Mouse (Mus musculus): ENCODE measurements at regions not wholly inside any gene's neighbourhood (a gene's known extent, or its start where the extent isn't known, plus 50 kb on each side); places are given as distances from the start of the nearest gene placed in this dataset.

DNA sequence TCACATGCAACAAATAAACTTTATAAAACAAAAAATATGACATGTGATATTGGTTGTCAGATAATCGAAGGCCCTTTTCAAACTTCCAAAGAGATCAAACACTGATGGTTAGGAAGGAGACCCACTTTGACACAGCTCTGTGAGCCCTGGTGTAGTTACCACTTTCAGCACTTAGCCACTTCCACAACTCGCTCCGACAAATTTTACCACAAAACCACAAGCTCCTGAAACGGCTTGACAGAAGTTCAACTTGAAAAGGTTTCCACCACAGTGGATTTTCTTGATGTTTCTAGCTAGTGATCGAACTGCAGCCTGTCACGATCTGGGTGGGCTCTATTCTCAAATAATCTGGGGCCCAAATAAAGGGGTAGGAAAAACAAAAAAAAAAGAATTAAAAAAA is 742.2 kb upstream of the Zeb2 start:
- DNase-seq (ENCODE audit: low spot score) = no peak
- H3K4me3 ChIP-seq = no peak overlapping the region
- no peaks in the 10 kb centered on the region for H3K27me3 ChIP-seq (replicated peaks; ENCODE audit: low read depth, poor library complexity, severe bottlenecking)
- no peak overlapping the region for H3K27ac ChIP-seq (replicated peaks)
- H3K36me3 ChIP-seq (replicated peaks) = no peaks in the 10 kb centered on the region
- H3K9me3 ChIP-seq = no peaks in the 10 kb centered on the region
- no peaks in the 10 kb centered on the region for H3K4me1 ChIP-seq
- WGBS = 90% methylated on average over 6 of the region's 6 CpGs

DNA sequence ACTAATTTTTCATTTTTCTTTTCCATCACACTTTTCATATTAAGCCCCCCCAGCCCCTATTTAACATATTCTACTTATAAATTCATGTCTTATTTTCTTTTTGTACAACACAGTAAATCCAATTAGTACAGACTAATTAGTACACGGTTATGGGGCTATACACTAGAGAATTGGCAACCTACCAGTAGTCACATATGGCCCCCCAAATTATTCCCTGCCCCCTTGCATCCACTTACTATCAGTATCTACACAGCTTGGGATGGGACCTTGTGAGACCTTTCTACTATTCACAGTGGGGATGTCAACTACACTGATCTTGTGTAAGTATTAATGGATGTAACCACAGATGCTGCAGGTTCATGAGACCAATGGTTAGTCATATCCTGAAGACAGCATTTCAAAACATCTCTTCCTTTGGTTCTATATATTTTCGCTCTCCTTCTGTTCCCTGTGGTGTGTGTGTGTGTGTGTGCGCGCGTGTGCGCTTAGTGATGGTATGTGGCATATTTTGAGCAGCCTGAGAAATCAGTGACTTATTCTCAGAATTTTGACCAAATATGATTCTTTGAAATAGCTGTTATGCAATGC is 732.9 kb upstream of the Zeb2 start:
- H3K4me3 ChIP-seq = no peak overlapping the region
- H3K27me3 ChIP-seq (replicated peaks; ENCODE audit: low read depth, poor library complexity, severe bottlenecking) = no peaks in the 10 kb centered on the region
- no peaks in the 10 kb centered on the region for H3K4me1 ChIP-seq
- no peaks in the 10 kb centered on the region for H3K9me3 ChIP-seq
- no peak overlapping the region for H3K27ac ChIP-seq (replicated peaks)
- no peak for DNase-seq (ENCODE audit: low spot score)
- 95% methylated on average over 6 of the region's 6 CpGs for WGBS
- H3K36me3 ChIP-seq (replicated peaks) = no peaks in the 10 kb centered on the region

DNA sequence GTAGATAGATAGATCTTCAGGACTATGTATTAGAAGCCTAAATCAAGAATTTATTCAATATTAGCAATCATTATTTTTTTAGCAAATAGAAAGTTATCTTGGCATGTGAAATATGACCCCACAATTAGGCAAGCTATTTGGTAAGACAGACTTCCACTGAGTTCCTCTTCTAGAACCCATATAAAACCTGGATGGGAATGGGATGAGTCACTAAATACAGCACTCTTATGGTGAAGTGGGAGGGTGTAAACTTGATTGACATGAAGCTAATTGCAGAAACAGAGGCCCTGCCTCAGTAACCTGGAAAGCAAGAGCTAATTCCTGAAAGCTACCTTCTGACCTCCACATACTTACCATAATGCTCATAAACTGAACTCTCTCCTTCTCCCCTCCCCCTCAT is 723.2 kb upstream of the Zeb2 start:
- no peaks in the 10 kb centered on the region for H3K4me1 ChIP-seq
- DNase-seq (ENCODE audit: low spot score) = no peak
- H3K27ac ChIP-seq (replicated peaks) = no peak overlapping the region
- no peaks in the 10 kb centered on the region for H3K9me3 ChIP-seq
- H3K36me3 ChIP-seq (replicated peaks) = no peaks in the 10 kb centered on the region
- H3K4me3 ChIP-seq = no peak overlapping the region
- H3K27me3 ChIP-seq (replicated peaks; ENCODE audit: low read depth, poor library complexity, severe bottlenecking) = no peaks in the 10 kb centered on the region

DNA sequence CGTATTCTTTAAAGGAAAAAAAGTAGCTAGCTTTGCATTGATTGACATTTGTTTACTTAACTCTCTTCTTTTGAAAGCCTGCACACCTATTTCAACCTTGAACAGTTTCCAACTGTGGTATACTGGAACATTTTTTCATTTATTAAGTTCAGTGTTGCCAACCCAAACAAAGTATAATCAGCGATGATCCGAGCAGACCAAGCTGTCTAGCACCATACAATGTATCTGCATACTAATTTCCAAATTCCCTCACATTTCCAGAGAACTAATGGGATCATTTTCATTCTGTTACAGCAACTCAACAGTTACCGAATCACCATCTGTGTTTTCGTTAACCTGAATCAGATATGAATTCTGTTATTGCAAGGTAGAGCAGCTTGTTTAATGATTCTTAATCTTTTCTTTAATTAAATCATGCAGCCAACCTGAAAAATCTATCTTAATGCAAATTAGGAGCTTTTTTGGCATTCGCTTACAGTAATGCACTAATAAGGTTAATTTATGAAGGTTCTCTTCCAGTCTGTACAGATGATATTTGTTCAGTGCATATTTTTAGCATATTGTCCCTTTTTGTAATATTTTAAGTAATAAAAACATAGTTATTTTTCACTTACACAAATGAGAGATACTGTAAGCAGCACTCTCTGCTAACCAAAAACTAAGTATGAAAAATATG is 719.5 kb upstream of the Zeb2 start:
- H3K4me1 ChIP-seq = no peaks in the 10 kb centered on the region
- no peak for DNase-seq (ENCODE audit: low spot score)
- H3K27me3 ChIP-seq (replicated peaks; ENCODE audit: low read depth, poor library complexity, severe bottlenecking) = no peaks in the 10 kb centered on the region
- no peak overlapping the region for H3K27ac ChIP-seq (replicated peaks)
- no peaks in the 10 kb centered on the region for H3K9me3 ChIP-seq
- no peaks in the 10 kb centered on the region for H3K36me3 ChIP-seq (replicated peaks)
- H3K4me3 ChIP-seq = no peak overlapping the region
- 86% methylated on average over 6 of the region's 6 CpGs for WGBS

DNA sequence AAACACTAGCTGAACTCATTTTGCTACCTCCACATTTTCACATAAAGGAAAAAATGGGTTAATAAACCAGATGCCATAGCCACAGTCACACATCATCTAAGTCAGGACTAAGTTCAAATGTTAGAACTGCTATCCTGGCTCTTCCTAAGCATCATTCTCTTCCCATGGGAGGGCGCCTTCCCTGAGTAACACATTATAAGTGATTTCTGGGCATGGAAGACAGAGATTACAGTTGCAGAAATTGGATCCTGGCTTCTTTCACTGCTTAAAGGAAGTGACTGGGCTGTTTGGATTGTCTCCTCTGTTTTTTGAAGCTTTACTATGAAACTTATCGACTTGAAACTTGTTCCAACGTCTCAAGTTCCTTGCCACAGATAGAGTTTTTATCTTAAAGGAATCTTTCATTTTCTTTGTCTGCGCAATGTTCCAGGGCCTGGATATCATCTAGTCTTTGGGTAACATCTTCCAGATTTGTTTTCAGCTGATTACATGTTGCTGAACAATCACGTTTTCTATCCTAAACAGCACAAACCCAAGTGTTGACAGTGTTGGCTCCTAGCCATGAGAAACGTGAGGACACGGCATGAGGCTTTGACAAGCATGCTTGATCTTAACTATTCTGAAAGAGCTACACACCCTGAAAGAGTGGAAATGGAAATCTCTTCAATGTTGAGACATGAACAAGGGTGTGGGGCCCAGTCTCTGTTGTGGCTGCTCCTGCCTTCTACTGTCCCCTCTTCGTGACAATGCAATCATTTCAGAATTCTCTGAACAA is 700.9 kb upstream of the Zeb2 start:
- Histone ChIP-seq H3K9me3 (no peaks in the 10 kb centered on the region), H3K4me1 (no peaks in the 10 kb centered on the region), H3K4me3 (no peak overlapping the region), H3K36me3 (replicated peaks) (no peaks in the 10 kb centered on the region), H3K27me3 (replicated peaks; ENCODE audit: low read depth, poor library complexity, severe bottlenecking) (no peaks in the 10 kb centered on the region), H3K27ac (replicated peaks) (no peak overlapping the region)
- no peak for DNase-seq (ENCODE audit: low spot score)
- 85% methylated on average over 8 of the region's 8 CpGs for WGBS

DNA sequence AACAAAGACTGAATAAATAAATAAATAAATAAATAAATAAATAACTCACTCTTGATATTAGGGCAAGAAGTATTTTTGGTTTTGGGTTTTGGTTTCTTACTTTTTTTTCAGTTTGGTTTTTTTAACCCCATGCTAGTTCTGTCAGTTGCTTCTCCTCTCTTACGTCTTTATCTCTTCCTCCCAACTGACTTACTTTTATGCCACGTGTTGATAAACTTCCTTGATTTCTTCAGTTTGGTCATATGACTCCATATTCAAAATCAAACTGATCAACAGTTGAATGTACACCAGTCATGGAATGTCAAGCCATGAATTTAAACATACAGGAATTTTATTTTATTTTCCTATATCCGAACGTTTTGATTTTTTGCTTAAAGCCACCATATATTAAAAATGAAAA is 697.5 kb upstream of the Zeb2 start:
- 90% methylated on average over 4 of the region's 4 CpGs for WGBS
- H3K9me3 ChIP-seq = no peaks in the 10 kb centered on the region
- no peak overlapping the region for H3K27ac ChIP-seq (replicated peaks)
- no peaks in the 10 kb centered on the region for H3K27me3 ChIP-seq (replicated peaks; ENCODE audit: low read depth, poor library complexity, severe bottlenecking)
- H3K36me3 ChIP-seq (replicated peaks) = no peaks in the 10 kb centered on the region
- H3K4me3 ChIP-seq = no peak overlapping the region
- no peak for DNase-seq (ENCODE audit: low spot score)
- H3K4me1 ChIP-seq = no peaks in the 10 kb centered on the region

DNA sequence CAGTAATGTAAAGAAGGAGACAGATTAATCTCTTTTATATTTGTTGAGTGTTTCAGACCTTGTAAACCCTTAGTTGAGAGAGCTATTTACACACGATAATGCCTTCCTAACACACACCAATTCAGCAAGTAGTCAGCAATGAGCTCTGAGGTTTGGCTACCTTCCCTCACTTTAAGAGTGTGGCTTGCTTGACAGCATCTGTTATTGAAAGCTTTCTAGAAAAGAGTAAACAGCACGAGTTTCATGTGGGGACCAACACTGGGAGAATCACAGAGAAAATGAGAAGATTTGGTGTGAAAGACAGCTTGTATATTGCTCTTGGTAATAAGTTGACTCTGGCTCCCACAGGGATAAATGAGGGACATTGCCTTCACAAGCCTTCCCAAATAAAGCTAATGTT is 688.1 kb upstream of the Zeb2 start:
- 71% methylated on average over 2 of the region's 2 CpGs for WGBS
- no peaks in the 10 kb centered on the region for H3K36me3 ChIP-seq (replicated peaks)
- no peak overlapping the region for H3K27ac ChIP-seq (replicated peaks)
- H3K4me3 ChIP-seq = no peak overlapping the region
- no peak for DNase-seq (ENCODE audit: low spot score)
- H3K4me1 ChIP-seq = no peaks in the 10 kb centered on the region
- H3K27me3 ChIP-seq (replicated peaks; ENCODE audit: low read depth, poor library complexity, severe bottlenecking) = no peaks in the 10 kb centered on the region
- no peaks in the 10 kb centered on the region for H3K9me3 ChIP-seq

DNA sequence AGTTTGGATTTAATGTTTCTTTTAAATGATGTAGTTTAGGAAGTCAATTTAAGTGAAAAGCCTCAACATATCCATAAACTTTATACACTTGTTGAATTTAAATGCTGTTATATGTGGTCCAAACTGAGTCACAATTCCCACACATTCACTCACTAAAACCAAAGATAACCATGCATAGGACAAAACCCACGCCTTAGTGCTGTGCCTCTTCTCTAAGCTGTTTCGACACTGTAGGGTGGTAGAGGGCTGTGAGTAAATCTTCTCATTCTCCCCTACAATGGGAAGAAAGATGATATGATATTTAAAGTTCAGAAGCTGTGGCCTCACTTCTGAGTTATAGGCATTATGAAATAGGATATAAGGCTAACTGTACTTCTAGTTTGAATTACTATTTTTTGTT is 682.9 kb upstream of the Zeb2 start:
- no peak for DNase-seq (ENCODE audit: low spot score)
- Histone ChIP-seq H3K9me3 (no peaks in the 10 kb centered on the region), H3K27me3 (replicated peaks; ENCODE audit: low read depth, poor library complexity, severe bottlenecking) (no peaks in the 10 kb centered on the region), H3K4me3 (no peak overlapping the region), H3K27ac (replicated peaks) (no peak overlapping the region), H3K36me3 (replicated peaks) (no peaks in the 10 kb centered on the region), H3K4me1 (no peaks in the 10 kb centered on the region)
- 90% methylated on average over 2 of the region's 2 CpGs for WGBS

DNA sequence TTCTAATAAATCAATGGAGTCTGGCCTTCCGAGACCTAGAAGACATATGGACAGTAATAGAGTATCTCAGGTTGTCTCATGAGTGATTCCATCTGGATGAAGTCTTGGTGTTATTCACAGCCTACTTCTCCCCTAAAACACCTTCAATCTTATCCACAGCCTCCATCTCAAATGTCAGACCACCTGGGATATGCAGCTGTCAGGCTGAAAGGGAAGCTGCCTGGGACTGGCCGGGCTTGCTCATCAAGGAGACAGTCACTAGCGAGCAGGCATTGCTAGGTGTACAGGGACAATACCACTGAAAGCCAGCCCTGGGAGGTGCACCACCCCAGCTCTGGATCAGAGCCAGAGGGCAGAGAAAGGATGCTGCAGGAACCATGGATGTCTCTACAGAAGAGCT is 676.4 kb upstream of the Zeb2 start:
- Histone ChIP-seq H3K36me3 (replicated peaks) (no peaks in the 10 kb centered on the region), H3K4me1 (no peaks in the 10 kb centered on the region), H3K4me3 (no peak overlapping the region), H3K27ac (replicated peaks) (no peak overlapping the region), H3K27me3 (replicated peaks; ENCODE audit: low read depth, poor library complexity, severe bottlenecking) (no peaks in the 10 kb centered on the region), H3K9me3 (no peaks in the 10 kb centered on the region)
- DNase-seq (ENCODE audit: low spot score) = no peak
- 68% methylated on average over 3 of the region's 3 CpGs for WGBS

DNA sequence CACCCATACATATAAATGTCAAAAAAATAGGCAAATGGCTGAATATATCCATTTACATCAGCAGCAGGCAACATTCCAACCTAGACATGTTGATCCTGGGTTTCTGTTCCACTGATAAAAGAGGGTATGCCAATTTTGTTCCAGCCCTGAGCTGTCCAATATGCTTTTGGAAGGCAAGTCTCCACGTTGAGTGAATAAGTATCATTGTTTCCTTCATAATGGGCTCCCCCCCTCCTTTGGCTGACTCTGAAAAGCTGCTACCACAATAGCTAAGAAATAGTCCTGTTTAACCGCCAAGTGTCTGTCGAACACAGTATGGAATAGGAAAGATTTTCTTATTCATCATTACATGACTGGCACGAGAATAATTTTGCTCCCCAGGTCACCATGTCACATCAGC is 672.5 kb upstream of the Zeb2 start:
- no peaks in the 10 kb centered on the region for H3K36me3 ChIP-seq (replicated peaks)
- no peaks in the 10 kb centered on the region for H3K9me3 ChIP-seq
- 54% methylated on average over 4 of the region's 4 CpGs for WGBS
- no peak overlapping the region for H3K4me3 ChIP-seq
- peaks cover 11% of the 10 kb centered on the region for H3K4me1 ChIP-seq
- H3K27me3 ChIP-seq (replicated peaks; ENCODE audit: low read depth, poor library complexity, severe bottlenecking) = no peaks in the 10 kb centered on the region
- H3K27ac ChIP-seq (replicated peaks) = no peak overlapping the region
- DNase-seq (ENCODE audit: low spot score) = no peak

DNA sequence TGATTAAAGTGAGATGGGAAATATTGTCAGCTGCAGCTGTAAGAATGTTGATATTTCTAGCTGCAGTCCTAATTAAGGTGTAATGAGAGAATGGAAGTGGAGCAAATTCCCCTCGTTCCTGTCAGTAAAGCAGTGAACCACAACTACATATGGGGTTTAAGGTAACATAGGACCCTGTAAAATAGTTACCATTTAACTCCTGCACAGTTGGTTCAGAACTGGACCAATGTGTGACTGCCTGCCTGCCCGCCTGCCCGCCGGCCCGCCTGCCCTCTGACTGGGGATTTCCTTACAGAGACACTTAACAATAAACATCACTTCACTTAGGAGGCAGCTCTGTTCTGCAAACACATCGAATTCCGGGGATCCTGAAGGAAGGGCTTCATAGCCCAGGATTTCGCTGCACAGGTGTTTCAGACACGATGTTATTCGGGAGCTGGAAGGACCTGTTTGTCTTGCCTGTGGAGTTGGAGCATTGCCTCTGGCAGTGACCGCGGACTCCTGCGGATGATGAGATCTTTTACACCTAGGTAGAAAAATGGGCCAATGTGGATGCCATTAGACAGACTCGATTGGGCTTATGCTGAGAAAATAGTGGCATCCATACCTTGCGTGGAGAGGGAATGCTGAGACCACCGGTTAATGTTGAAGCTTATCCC is 670.7 kb upstream of the Zeb2 start:
- no peaks in the 10 kb centered on the region for H3K36me3 ChIP-seq (replicated peaks)
- H3K9me3 ChIP-seq = no peaks in the 10 kb centered on the region
- WGBS = 52% methylated on average over 16 of the region's 16 CpGs
- no peak overlapping the region for H3K4me3 ChIP-seq
- H3K4me1 ChIP-seq = peaks cover 17% of the 10 kb centered on the region
- DNase-seq (ENCODE audit: low spot score) = peak; percentile 48
- H3K27ac ChIP-seq (replicated peaks) = no peak overlapping the region
- H3K27me3 ChIP-seq (replicated peaks; ENCODE audit: low read depth, poor library complexity, severe bottlenecking) = no peaks in the 10 kb centered on the region

DNA sequence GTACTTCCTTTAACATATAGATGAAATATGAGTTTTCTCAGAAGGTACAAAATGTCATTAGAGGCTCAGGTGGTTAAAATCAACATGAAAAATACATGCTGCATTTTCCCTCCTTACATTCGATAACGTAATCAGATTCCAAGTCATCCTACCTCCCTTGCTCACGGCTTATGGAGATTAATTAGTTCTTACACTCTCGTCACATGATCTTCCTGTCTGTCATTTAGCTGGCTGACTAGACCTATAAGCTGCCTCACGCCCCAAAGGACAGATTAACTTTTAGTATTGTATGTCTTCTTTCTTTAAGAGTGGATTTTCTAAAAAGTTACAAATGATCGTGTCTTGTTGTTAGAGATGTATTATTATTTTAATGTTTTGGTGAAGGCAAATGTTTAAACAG is 669.6 kb upstream of the Zeb2 start:
- 59% methylated on average over 6 of the region's 6 CpGs for WGBS
- no peak for DNase-seq (ENCODE audit: low spot score)
- Histone ChIP-seq H3K27me3 (replicated peaks; ENCODE audit: low read depth, poor library complexity, severe bottlenecking) (no peaks in the 10 kb centered on the region), H3K4me3 (no peak overlapping the region), H3K9me3 (no peaks in the 10 kb centered on the region), H3K36me3 (replicated peaks) (no peaks in the 10 kb centered on the region), H3K4me1 (peaks cover 17% of the 10 kb centered on the region), H3K27ac (replicated peaks) (no peak overlapping the region)

DNA sequence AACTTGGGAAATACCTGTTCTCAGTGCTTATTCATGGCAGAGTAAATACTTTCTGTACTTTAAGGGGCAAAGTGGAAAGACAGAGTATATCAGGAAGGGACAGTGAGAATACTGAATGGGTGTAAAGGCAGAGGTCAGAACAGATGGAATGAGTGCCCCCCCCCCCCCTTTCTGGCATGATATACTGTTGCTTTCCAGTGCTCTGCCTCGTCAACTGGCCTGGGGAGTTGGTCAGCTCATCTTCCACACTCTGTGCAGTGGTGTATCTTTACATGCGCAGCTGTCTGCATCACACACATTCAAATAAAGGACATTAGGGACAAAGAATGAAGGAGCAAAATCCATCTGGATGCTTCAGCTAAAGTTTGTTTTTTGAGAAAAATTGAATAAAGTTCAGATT is 668.5 kb upstream of the Zeb2 start:
- 71% methylated on average over 2 of the region's 2 CpGs for WGBS
- no peaks in the 10 kb centered on the region for H3K27me3 ChIP-seq (replicated peaks; ENCODE audit: low read depth, poor library complexity, severe bottlenecking)
- H3K4me1 ChIP-seq = peaks cover 17% of the 10 kb centered on the region
- no peaks in the 10 kb centered on the region for H3K36me3 ChIP-seq (replicated peaks)
- no peak overlapping the region for H3K4me3 ChIP-seq
- no peak overlapping the region for H3K27ac ChIP-seq (replicated peaks)
- DNase-seq (ENCODE audit: low spot score) = no peak
- H3K9me3 ChIP-seq = no peaks in the 10 kb centered on the region

All from embryonic facial prominence, embryonic 10.5 days (tissue).